Mouse (Mus musculus) kidney, embryonic 14.5 days (tissue): ENCODE measurements around the gene Cend1. TPM values are rescaled to one million over a fixed set of nuclear protein-coding genes. Genes with fewer than 3 reads are reported as not detected.

Source experiments
- ATAC-seq: fragments of 200-750 bp; cut with Nextera tagmentation; 2 replicates; pipeline ENCODE4 v1.8.0; 2017; ENCODE audit warnings: moderate number of reproducible peaks, mild to moderate bottlenecking, moderate TSS enrichment, moderate library complexity; ENCODE audit not compliant: low FRiP score, low TSS enrichment
- H3K27ac ChIP-seq: fragments of 300-500 bp; sonication (generic); 2 replicates; pipeline ENCODE4 v1.5.1; 2014; ENCODE audit warnings: low read depth, mild to moderate bottlenecking, low read length, moderate library complexity, mixed read lengths
- H3K27me3 ChIP-seq: fragments of 300-500 bp; sonication (generic); 2 replicates; pipeline ENCODE4 v1.6.1; 2014; ENCODE audit warnings: mild to moderate bottlenecking, low read length; ENCODE audit not compliant: control insufficient read depth, insufficient read depth
- H3K36me3 ChIP-seq: fragments of 300-500 bp; sonication (generic); 2 replicates; pipeline ENCODE4 v1.6.1; 2014; ENCODE audit warnings: low read length, mixed read lengths; ENCODE audit not compliant: control insufficient read depth, insufficient read depth
- H3K4me1 ChIP-seq: fragments of 300-500 bp; sonication (generic); 2 replicates; pipeline ENCODE4 v1.6.1; 2014; ENCODE audit warnings: low read length, mixed read lengths; ENCODE audit not compliant: control insufficient read depth, insufficient read depth
- H3K4me2 ChIP-seq: fragments of 300-500 bp; sonication (generic); replicated peaks from 2 replicates; pipeline ENCODE4 v1.6.1; 2014; ENCODE audit warnings: low read depth, mild to moderate bottlenecking, low read length
- H3K4me3 ChIP-seq: fragments of 300-500 bp; sonication (generic); 2 replicates; pipeline ENCODE4 v1.5.1; 2014; ENCODE audit warnings: mild to moderate bottlenecking, low read length
- H3K9ac ChIP-seq: fragments of 300-500 bp; sonication (generic); 2 replicates; pipeline ENCODE4 v1.6.1; 2014; ENCODE audit warnings: low read depth, mild to moderate bottlenecking, low read length, moderate library complexity
- H3K9me3 ChIP-seq: fragments of 300-500 bp; sonication (generic); 2 replicates; pipeline ENCODE4 v1.6.1; 2016; ENCODE audit warnings: low read length; ENCODE audit not compliant: control insufficient read depth
- WGBS: fragments of 180-500 bp; shearing (Covaris S2); extraction: QIAGEN DNeasy Blood & Tissue Kit; methylation state at CpG from one replicate; pipeline ENCODE4 v1.1.7; 2014; 5-methylcytosine and 5-hydroxymethylcytosine counted together
- polyA plus RNA-seq: library from polyadenylated mRNA; unstranded; fragments of >200 nt; fragmentation: Nextera tagmentation; extraction: Ambion mirVana; gene quantifications from 2 replicates; pipeline ENCODE4 v1.2.1, GENCODE M21; 2014

Cend1 gene
- polyA plus RNA-seq, 1 experiment from 2014 or later = 0.46 TPM

DNA sequence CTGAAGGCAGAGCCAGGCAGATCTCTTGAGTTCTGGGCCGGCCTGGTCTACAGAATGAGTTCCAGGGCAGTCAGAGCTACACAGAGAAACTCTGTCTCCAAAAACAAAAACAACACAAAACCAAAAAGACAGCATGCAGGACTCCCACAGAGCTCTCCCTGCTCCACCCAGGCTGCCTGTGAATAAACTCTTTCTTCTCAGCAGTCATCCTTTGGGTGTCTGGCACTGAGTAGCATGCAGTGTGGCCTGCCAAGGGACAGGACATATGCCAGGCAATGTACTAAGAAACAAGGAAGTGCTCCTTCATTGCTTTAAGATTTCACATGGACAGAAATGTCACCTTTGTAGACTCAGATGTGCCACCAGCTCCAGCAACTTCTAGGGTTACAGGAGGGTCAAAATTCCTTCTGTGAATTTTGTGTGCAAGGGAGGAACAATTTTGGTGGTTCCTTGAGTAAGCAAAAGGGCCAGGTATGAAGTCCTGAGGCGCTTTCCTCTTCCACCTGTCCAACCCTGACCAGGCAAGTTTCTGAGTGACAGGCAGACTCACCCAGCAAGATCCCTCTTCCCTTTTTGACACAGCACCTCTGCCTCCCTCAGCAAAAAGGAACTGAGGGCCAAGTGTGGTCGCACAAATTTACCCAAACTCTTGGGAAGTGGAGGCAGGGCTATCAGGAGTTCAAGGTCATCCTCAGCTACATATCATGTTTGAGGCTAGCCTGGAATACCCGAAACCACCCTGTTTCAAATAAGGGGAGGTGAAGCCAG is 48.0 kb downstream of the Cend1 start:
- H3K27ac ChIP-seq = no peak overlapping the region
- H3K9ac ChIP-seq = no peak overlapping the region
- WGBS = 73% methylated on average over 4 of the region's 4 CpGs
- no peaks in the 10 kb centered on the region for H3K4me1 ChIP-seq
- no peak overlapping the region for H3K4me2 ChIP-seq
- H3K36me3 ChIP-seq = no peaks in the 10 kb centered on the region
- H3K4me3 ChIP-seq = no peak overlapping the region
- no peak for ATAC-seq
- H3K9me3 ChIP-seq = no peaks in the 10 kb centered on the region
- H3K27me3 ChIP-seq = no peaks in the 10 kb centered on the region

DNA sequence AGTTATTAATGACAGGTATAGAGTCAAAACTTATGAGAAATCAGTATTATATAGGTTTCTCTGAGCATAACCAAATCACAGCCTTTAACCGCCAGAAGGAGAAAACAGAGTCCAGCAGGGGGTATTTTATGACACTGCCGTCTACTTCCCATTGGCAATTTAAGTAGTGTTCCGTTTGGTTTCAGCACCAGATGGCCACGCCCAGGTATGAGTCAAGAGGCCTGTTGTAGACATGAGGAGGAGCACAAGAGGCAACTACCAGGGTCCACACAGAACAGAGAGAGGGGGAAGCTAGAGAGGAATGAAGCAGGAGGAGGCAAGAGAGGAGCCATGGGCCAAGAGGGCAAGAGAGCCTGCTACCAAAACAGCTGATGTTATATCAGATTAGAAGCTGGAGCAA is 49.7 kb downstream of the Cend1 start:
- Histone ChIP-seq H3K4me3 (no peak overlapping the region), H3K4me1 (no peaks in the 10 kb centered on the region), H3K9ac (no peak overlapping the region), H3K27me3 (no peaks in the 10 kb centered on the region), H3K27ac (no peak overlapping the region), H3K4me2 (no peak overlapping the region), H3K36me3 (no peaks in the 10 kb centered on the region), H3K9me3 (no peaks in the 10 kb centered on the region)
- WGBS = 34% methylated on average over 4 of the region's 4 CpGs
- ATAC-seq = no peak

Other genes with a start within 250 kb of the Cend1 start
- 97.2 and 97.8 TPM in 2 replicates for gene Hras, start 235.5 kb downstream of the Cend1 start, polyA plus RNA-seq
- gene Lrrc56, start 235.3 kb downstream of the Cend1 start, polyA plus RNA-seq = 6.7 and 9.5 TPM in 2 replicates
- 3.3 and 3.4 TPM in 2 replicates for gene Lmntd2, start 215.4 kb downstream of the Cend1 start, polyA plus RNA-seq
- gene Rassf7, start 213.6 kb downstream of the Cend1 start, polyA plus RNA-seq = 52.0 and 52.9 TPM in 2 replicates
- gene Phrf1, start 200.7 kb downstream of the Cend1 start, polyA plus RNA-seq = 48.5 and 82.6 TPM in 2 replicates
- 2.4 and 2.7 TPM in 2 replicates for gene Irf7, start 163.0 kb downstream of the Cend1 start, polyA plus RNA-seq
- gene Cdhr5, start 152.7 kb downstream of the Cend1 start, polyA plus RNA-seq = 1.7 and 3.5 TPM in 2 replicates
- gene Sct, start 150.4 kb downstream of the Cend1 start, polyA plus RNA-seq = 40.2 and 58.1 TPM in 2 replicates
- 1.4 and 1.6 TPM in 2 replicates for gene Drd4, start 137.5 kb downstream of the Cend1 start, polyA plus RNA-seq
- 64.0 and 79.7 TPM in 2 replicates for gene Deaf1, start 101.8 kb downstream of the Cend1 start, polyA plus RNA-seq
- 36.7 and 46.8 TPM in 2 replicates for gene Tmem80, start 101.8 kb downstream of the Cend1 start, polyA plus RNA-seq
- gene Eps8l2, start 90.6 kb downstream of the Cend1 start, polyA plus RNA-seq = 9.6 and 18.0 TPM in 2 replicates
- gene Taldo1, start 37.3 kb downstream of the Cend1 start, polyA plus RNA-seq = 321 and 322 TPM in 2 replicates
- 50.7 and 54.5 TPM in 2 replicates for gene Gatd1, start 15.4 kb downstream of the Cend1 start, polyA plus RNA-seq
- 22.0 and 34.1 TPM in 2 replicates for gene Slc25a22, start 8.4 kb upstream of the Cend1 start, polyA plus RNA-seq
- 9.1 and 14.1 TPM in 2 replicates for gene Pidd1, start 14.5 kb upstream of the Cend1 start, polyA plus RNA-seq
- gene Rplp2, start 17.9 kb upstream of the Cend1 start, polyA plus RNA-seq = 1,491 and 1,701 TPM in 2 replicates
- gene Pnpla2, start 25.7 kb upstream of the Cend1 start, polyA plus RNA-seq = 27.4 and 31.9 TPM in 2 replicates
- gene Cracr2b, start 31.6 kb upstream of the Cend1 start, polyA plus RNA-seq = 13.1 and 13.4 TPM in 2 replicates
- gene Cd151, start 37.9 kb upstream of the Cend1 start, polyA plus RNA-seq = 93.2 and 108 TPM in 2 replicates
- gene Polr2l, start 45.6 kb upstream of the Cend1 start, polyA plus RNA-seq = 77.9 and 85.5 TPM in 2 replicates
- 71.9 and 90.2 TPM in 2 replicates for gene Tspan4, start 45.7 kb upstream of the Cend1 start, polyA plus RNA-seq
- 28.9 and 38.8 TPM in 2 replicates for gene Chid1, start 110.4 kb upstream of the Cend1 start, polyA plus RNA-seq
- gene Ap2a2, start 132.7 kb upstream of the Cend1 start, polyA plus RNA-seq = 47.0 and 76.3 TPM in 2 replicates
- 0.09 and 0.31 TPM in 2 replicates for gene Muc6, start 225.8 kb upstream of the Cend1 start, polyA plus RNA-seq